Mouse (Mus musculus): ENCODE data around the gene Sars2.
"Not testable (repeated sequence)": the region's sequence is repeated elsewhere in the genome, so short reads cannot be mapped to it uniquely, and the experiment has no call there.

Gene Sars2

DNA sequence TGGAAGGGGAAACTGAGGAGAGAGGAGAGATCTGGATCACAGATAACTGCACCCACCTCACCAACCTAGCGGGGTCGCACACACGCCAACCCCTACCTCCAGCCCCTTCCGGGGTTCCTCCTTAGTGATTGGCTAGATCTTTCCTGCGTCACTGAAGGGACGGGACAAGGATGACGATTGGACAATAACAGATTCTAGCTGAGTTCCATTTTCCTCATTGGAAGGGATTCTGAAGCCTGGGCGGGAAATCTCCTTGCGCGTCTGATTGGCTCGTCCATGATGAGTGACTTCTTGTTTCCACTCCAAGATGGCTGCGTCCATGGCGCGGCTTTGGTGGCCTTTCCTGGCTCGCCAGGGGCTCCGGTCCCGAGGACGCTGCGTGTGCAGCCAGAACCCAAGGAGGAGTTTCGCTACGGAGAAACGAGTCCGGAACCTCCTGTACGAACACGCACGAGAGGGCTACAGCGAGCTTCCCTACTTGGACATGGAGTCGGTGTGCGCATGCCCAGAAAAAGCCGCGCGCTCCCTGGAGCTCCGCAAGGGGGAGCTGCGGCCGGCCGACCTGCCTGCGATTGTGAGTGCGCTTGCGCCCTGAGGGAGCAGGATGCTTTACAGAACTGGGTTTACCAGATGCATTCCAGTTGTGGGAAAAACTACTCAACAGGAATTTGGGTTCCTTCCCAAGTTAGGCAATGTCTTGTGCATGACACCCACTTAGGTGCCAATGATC, at the start of gene Sars2, which contains the start of gene Mrps12:
Gene Sars2 (plus strand): TSS at position 284 of the 730 bp plus-strand sequence.
Gene Mrps12 (minus strand): TSS at position 112 of the 730 bp plus-strand sequence.
- in situ Hi-C loops (cut with MboI, MseI): no loop called here

DNA sequence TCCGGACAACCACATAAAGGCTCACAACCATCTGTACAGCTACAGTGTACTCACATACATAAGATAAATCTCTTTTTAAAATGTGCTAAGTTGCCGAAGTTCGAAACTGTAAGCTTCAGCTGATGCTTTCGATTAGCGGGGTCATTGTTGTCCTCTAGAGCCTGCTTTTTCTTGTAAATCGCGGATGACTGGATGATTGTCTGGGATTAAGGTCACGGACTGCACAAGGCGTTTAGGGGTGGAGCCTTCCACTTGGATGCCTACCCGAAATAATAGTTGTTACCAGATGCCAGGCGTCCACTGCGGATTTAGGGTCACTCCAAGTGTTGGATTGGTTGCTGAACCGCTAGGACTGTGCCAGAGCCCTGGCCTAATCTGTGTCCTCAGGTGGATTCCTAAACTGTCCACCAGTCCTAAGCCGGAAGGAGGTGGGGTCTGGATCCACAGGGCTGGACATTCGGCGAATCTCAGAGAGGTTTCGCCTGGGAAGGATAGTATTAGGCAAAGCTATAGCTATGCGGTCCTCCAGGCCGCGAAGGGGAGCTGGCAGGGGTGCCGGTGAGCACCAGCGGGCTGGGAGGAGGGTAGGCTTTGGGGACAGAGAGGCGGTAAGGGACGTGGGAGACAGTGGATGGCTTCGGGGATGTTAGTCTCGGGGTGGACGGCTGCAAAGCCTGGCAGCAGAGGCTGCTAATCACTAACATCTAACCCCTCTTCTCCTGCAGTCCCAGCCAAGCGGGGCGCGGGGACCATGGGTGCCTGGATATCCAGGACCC, 49.1 kb upstream of the Sars2 start, which contains the start of gene Fbxo27:
Gene Fbxo27 (plus strand): TSS at position 305 of the 776 bp plus-strand sequence.
- in situ Hi-C loops (cut with MboI, MseI): no loop called here

DNA sequence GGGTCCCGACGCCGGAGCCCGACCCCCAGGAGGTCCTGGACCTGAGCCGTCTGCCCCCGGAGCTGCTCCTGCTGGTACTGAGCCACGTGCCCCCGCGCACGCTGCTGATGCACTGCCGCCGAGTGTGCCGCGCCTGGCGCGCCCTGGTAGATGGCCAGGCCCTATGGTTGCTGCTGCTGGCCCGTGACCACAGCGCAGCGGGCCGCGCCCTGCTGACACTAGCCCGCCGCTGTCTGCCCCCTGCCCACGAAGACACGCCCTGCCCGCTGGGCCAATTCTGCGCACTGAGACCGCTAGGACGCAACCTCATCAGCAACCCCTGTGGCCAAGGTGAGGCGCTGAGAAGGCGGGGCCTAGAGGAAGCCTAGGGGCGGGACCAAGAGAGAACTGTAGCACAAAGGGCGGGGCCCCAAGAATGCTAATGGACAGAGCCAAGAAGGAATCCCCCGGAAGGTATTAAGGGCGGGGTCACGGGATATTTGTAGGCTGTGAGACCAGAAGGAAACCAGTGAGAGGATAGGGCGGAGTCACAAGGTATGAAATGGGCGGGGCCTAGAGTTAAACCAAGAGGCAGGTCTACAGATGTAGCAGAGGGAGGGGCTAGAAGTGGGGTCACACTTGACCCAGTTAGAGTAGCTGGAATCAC, 48.3 kb upstream of the Sars2 start:
- in situ Hi-C loops (cut with MboI, MseI): no loop called here

DNA sequence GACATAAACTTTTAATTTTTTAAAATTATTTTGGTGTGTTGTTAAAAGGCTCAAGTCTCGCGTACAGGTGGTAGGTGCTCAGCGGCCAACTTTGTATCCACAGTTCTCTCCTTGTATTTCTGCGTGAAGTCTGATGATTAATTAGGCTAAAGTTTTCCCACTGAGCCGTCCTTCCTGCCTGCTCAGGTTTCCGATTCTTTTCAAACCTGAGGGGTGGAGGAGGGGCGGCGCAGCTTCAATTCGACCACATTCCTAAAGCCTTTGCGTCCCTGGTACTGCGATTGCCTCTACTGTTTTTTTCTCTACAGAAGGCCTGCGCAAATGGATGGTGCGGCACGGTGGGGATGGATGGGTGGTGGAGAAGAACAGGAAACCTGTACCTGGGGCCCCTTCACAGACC, 47.4 kb upstream of the Sars2 start:
- in situ Hi-C loops (cut with MboI, MseI): no loop called here

DNA sequence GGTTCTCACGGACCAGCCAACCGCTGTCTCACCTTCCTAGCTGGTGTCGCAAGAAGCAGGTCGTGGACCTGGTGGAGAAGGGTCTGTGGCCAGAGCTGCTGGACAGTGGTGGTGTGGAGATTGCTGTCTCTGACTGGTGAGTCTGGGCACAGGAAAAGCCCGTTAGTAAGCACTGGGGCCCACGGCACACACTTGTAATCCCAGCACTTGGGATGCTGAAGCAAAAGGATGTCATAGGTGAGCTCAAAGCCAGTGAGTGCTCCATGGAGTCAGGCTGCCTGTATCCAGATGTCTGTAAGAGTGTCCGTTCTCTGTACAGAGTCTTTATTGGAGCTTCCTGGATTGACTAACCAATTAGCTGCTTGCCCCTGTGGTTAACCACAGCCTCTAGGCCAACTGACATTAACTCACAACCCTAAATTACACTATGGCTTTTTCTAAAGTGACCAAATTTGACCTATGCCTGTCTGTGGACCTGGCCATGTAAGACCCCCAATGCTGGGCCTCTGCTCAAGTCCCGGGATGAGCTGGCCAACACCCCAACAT, 46.8 kb upstream of the Sars2 start:
- in situ Hi-C loops (cut with MboI, MseI): no loop called here

DNA sequence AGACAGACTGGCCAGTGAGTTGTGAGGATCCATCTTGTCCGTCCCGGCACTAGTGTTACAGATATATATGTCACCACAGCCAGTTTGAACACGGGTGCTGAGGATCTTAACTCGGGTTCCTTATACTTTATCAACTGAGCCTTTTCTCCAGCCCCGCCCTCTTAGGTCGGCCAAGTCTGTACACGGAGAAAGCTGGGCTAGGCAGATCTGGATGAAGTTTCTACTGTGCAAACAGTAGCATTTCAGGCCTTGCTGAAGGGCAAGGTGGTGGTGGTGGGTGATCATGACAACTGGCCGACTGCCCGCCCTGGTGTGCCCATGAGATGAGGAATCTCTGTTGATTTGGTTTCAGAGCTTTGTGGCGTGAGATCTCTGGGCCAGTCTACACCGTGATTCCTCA, 44.5 kb upstream of the Sars2 start:
- in situ Hi-C loops (cut with MboI, MseI): no loop called here

DNA sequence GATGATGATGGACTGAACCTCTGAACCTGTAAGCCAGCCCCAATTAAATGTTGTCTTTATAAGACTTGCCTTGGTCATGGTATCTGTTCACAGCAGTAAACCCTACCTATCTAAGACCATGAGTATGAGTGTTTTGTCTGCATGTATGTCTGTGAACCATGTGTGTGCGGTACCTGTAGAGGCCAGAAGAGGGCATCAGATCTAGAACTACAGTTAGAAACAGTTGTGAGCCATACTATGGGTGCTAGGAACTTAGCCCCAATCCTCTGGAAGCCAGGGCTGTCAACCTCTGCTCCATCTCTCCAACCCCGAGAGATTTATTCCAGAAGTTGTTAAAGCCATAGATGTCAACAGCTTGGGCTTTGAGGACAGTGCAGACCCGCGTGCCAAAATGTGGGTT, 41.5 kb upstream of the Sars2 start:
- in situ Hi-C loops (cut with MboI, MseI): no loop called here

DNA sequence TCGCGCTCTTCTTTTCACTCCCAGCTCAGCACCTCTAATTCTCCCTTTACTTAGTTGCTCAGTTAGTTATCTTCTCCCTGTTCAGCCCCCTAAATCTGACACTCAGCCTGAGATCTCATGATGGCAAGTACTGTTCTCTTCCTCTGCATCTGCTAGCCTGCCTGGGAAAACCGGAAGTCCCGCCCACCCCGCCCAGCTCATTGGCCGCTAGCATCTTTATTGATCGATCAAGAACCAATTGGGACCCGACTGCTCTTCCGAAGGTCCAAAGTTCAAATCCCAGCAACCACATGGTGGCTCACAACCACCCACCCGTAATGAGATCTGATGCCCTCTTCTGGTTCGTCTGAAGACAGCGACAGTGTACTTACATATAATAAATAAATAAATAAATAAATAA, 40.5 kb upstream of the Sars2 start:
- in situ Hi-C loops (cut with MboI, MseI): not testable (repeated sequence)

DNA sequence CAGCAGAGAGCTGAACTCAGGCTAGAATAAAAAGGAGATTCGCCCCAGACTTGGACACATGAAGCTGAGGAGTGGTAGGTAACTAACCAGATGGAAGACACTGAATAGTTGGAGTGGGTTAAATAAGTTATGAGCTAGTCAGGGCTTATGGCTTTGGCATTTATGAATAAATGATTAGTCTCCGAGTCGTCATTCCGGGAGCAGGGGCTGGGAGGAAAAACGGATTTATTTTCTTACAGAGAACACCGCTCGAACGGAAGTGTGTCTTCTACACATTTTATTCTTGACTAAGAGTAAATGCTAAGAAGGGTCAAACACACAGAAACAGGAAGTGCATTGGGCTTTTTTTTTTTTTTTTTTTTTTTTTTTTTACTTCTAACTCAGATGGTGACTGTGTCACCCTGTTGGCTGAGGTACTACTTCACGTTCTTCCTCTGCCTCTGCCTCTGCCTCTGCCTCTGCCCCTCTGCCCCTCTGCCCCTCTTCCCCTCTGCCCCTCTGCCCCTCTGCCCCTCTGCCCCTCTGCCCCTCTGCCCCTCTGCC, 39.1 kb upstream of the Sars2 start:
- in situ Hi-C loops (cut with MboI, MseI): no loop called here

DNA sequence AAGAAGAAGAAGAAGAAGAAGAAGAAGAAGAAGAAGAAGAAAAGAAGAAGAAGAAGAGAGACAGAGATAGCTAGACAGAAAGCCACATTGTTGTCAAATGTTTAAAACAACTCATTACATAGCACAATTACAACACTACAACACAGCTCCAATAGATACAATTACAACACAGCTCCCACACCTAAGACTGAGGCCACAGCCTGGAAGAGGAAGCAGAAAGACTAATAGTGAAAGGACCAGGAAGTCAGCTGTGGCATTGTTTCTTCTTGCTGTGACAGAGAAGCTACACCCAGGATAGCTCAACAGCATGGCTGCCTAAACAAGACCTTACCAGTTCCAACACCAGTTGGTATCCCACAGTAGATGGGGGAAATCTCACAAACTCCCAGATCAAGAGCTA, 32.3 kb upstream of the Sars2 start:
- in situ Hi-C loops (cut with MboI, MseI): no loop called here

DNA sequence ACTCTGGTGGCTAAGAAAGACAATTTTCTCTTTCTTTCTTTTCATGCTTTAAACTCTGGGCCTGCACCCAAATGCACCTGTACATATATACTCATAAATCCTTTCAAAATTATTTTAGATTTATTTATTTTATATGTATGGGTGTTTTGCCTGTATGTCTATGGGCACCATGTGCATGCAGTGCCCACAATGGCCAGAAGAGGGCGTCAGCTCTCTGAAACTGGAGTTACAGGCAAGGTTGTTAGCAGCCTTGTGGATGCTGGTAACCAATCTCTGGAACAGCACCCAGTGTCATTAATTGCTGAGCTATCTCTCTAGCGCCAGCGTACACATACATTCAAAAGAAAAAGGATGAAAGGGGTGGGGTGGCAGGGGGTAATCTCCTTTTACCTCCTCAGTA, 30.8 kb upstream of the Sars2 start:
- in situ Hi-C loops (cut with MboI, MseI): no loop called here

DNA sequence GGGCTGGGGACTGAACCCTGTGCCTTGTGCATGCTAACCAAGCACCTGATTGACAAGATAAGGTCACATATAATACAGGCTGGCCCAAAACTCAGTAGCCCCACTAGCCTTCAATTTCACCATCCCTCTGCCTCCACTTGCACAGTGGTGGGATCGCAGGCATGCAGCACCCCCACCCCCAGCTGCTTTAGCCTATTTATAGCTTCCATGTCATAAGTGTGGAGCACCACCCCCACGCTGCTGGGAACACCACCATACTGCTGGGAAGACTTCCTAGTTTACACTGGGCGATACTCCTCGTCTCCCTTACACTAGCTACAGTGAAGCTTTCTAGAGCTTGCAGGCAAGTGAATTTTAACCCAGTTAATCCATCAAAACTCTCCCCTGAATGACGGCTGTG, 27.1 kb upstream of the Sars2 start:
- in situ Hi-C loops (cut with MboI, MseI): no loop called here

DNA sequence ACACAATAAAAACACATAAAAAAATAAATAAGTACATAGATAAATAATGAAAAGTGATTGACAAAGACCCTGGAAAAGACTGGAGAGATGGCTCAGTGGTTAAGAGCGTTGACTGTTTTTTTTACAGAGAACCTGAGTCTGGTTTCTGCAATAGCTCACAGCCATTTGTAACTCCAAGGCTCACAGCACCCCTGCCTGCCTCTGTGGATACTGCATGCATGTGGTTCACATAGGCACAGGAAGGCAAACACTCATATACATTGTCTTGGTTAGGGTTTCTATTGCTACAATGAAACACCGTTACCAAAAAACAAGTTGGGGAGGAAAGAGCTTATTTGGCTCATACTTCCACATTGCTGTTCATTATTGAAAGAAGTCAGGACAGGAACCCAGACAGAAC, 26.2 kb upstream of the Sars2 start:
- in situ Hi-C loops (cut with MboI, MseI): no loop called here

DNA sequence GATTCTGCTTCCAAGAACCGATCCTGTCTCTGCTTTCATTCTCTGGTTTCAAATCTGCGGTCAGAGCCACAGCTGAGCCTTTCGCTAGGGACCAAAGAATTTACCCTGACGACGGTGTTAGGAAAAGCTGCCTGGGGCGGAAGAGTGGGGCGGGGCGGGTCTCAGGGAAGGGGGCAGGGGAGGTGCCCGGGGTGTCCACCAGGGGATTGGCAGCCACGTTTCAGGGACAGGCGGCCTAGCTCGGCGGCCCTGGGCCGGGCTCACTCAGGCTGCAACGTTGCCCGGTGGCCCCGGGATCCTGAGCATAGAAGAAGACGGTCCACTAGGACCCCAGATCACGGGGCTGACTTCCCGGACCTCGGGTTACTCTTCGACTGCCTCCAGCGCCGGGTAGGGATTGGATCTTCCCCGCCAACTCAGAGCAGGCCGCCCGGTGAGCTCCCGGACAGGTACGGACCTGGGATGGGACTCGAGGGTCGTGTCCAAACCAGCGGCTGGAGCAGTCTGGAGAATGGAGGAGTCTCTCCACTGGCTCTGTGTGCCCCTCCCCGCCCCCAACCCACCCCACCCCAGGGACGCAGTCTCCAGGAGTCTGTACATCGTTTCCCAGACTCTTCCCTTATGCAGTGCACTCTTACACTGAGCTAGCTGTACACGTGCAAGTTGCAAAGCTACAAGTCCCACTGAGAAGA, 25.1 kb upstream of the Sars2 start, which contains the start of gene Fbxo17:
Gene Fbxo17 (plus strand): TSS at position 215 of the 692 bp plus-strand sequence.
- in situ Hi-C loops (cut with MboI, MseI): no loop called here

DNA sequence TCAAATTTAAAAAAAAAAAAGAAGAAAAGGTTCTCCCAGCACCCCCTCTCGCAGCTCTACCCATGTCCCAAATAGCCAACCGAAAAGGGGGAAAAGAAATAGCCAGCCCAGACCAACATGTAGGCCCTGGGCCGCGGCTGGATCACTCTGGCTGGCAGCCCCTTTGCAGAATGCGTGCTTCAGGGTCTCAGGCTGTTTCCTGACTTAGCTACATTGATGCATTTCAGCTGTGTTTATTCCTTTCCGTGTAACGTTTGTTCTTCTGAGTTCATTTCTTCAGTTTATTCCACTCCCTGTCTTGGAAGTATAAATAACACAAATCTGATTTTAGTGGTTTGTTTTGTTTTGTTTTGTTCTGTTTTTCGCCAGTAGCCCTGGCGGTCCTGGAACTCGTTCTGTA, 24.1 kb upstream of the Sars2 start:
- in situ Hi-C loops (cut with MboI, MseI): no loop called here

DNA sequence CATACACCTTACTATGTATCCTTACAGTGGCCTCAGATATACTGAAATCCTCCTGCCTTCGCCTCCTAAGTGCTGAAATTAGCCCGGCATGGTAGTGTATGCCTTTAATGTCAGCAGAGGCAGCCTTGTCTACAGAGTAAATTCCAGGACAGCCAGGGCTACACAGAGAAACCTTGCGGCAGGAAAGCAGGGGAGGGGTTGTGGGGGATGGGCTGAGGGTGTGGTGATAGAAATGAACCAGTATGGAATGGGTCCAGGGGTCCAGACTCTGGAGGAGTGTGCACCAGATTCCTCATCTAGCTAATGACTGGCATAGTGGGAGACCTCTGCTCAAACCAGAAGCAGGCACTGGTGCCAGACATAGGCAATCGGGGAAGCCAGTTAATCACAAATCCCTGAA, 22.6 kb upstream of the Sars2 start:
- in situ Hi-C loops (cut with MboI, MseI): no loop called here

DNA sequence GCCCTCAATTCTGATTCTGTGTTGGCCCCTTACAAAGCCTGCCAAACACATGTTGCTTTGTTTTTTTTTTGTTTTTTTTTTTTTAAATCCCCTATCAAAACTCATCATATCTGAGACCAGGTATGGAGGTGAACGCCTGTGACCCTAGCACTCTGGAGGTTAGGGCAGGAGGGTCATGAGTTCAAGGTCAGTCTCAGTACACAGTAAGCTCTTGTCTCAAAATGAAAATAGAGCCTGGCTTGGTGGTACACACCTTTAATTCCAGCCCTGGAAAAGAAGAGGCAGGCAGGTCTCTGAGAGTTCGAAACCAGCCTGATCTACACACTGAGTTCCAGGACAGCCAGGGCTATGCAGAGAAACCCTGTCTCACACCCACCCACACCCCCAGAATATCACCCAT, 22.1 kb upstream of the Sars2 start:
- in situ Hi-C loops (cut with MboI, MseI): no loop called here

DNA sequence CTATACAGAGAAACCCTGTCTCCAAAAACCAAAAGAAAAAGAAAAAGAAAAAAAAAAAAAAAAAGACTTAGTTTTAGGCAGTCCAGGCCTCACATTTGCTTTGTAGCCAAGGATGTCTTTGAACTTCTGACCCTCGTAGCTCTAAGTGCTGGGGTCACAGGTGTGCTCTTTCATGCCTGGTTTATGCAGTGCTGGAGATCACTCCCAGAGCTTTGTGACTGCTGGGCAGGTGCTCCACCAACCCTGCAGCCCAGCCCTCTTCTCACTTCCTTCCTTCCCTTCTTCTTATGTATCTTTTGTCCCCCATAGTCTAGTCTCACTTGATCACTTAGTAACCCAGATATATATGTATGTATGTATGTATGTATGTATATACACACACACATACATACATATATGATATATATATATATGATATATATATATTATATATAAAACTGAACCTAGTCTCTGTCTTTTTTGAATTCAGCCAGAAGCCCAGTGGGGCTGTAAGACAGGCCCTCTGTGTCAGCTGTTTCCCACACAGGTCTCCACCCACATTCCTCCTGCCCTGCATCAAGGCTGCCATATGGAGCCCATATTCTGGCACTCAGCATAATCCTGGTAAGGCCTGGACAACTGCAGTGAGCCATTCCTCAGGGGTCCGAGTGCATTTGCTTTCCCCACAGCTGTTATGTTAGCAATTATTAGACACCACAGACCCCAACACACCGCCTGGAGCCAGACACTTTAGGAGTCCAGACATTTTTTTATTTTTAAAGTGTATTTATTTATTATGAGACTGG, 20.8 kb upstream of the Sars2 start:
- in situ Hi-C loops (cut with MboI, MseI): no loop called here

DNA sequence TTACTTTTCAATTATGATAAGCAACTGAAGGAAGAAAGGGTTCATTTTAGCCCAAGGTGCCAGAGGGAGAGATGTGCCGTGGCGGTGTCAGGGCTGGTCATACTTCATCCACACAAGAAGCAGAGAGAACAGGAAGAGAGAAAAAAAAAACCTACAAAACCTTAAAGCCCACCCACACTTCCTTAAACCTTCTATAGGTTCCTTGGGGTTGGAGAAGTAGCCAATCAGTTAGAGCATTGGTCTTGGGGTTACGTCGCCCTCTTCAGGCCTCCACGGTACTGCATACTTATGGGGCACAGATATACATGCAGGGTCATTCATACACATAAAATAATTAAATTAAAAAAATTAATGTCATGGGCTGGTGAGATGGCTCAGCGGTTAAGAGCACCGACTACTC, 19.7 kb upstream of the Sars2 start:
- in situ Hi-C loops (cut with MboI, MseI): no loop called here

DNA sequence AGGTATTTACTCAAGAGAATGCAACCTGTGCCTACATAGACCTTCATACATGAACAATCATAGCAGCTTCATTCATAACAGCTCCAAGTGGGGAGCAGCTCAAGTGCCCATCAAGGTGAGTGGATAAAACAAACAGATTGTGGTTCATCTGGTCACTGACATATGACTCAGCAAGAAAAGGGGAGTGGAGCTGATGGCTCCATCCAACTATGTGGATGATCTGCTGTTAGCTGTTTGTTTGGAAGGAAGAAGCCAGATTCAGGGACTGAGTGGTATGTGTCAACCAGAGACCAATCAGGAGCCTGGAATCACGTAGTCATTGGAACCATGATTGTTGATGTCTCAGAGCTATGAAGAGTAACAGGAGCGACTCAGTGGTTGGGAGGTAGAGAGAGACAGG, 17.2 kb upstream of the Sars2 start:
- in situ Hi-C loops (cut with MboI, MseI): loop anchor here in 1 of 2 experiments (5.0 kb wide), 1 partner anchor 117 kb away; no protein-coding TSS in a partner anchor

All from T-helper 17 cell (primary cell).